Mouse (Mus musculus) heart, adult 2 months (tissue): Measurements from ENCODE around the gene Tmem255b. TPM values are rescaled to one million over a fixed set of nuclear protein-coding genes. Genes with fewer than 3 reads are reported as not detected.

Experiments
- DNase-seq, 2 experiments: peaks; one replicate each; pipeline ENCODE4 v3.0.0; 2021
- H3K27ac ChIP-seq: fragments of 200-600 bp; 2 replicates; pipeline ENCODE4 v1.8.1; 2022
- H3K27me3 ChIP-seq: fragments of 200-500 bp; 2 replicates; pipeline ENCODE4 v1.6.1; 2012; ENCODE audit warnings: mild to moderate bottlenecking, low read length, inconsistent platforms, mixed read lengths; ENCODE audit not compliant: control insufficient read depth, insufficient read depth
- H3K36me3 ChIP-seq: fragments of 200-500 bp; 2 replicates; pipeline ENCODE4 v1.6.1; 2012; ENCODE audit warnings: low read length, inconsistent platforms; ENCODE audit not compliant: control insufficient read depth, insufficient read depth
- H3K4me1 ChIP-seq: fragments of 200-500 bp; 2 replicates; pipeline ENCODE4 v1.6.1; 2011; ENCODE audit warnings: low read length; ENCODE audit not compliant: control insufficient read depth, insufficient read depth
- H3K4me3 ChIP-seq: fragments of 200-600 bp; 2 replicates; pipeline ENCODE4 v1.8.1; 2022
- H3K79me2 ChIP-seq: fragments of 200-500 bp; replicated peaks from 2 replicates; pipeline ENCODE4 v1.6.1; 2012; ENCODE audit warnings: mild to moderate bottlenecking, inconsistent platforms, low read length, moderate library complexity, mixed read lengths; ENCODE audit not compliant: control insufficient read depth, insufficient read depth
- H3K9ac ChIP-seq: fragments of 200-500 bp; 2 replicates; pipeline ENCODE4 v1.6.1; 2012; ENCODE audit warnings: low read depth, mild to moderate bottlenecking, control low read depth, inconsistent platforms, low read length, mixed read lengths
- CTCF ChIP-seq: fragments of 200-600 bp; IDR thresholded peaks from 2 replicates; pipeline ENCODE4 v1.8.1; 2022; ENCODE audit warnings: antibody characterized with exemption, mild to moderate bottlenecking, moderate library complexity
- EP300 ChIP-seq: fragments of 200-500 bp; IDR thresholded peaks from 2 replicates; pipeline ENCODE4 v1.6.1; 2011; ENCODE audit warnings: low read depth, low read length, control low read depth; ENCODE audit not compliant: insufficient read depth
- POLR2A ChIP-seq: fragments of 200-500 bp; IDR thresholded peaks from 2 replicates; pipeline ENCODE4 v1.6.1; 2011; ENCODE audit warnings: mild to moderate bottlenecking, low read depth, low read length, control low read depth; ENCODE audit not compliant: insufficient read depth
- WGBS: fragments of 180-500 bp; shearing (Covaris S2); methylation state at CpG from one replicate; pipeline ENCODE4 v1.1.7; 2018; 5-methylcytosine and 5-hydroxymethylcytosine counted together
- intact Hi-C: fragments of 180-260 bp; cut with DNase I; formaldehyde crosslinking; loops from one replicate; pipeline ENCODE4 v1.15.1; 2025
- polyA plus RNA-seq: library from polyadenylated mRNA; depleted of rRNA; stranded (reverse); fragments of >200 nt; gene quantifications from 2 replicates; pipeline ENCODE4 v1.2.3, GENCODE M21; 2012; rRNA removed
- total RNA-seq, 2 experiments: library from RNA; stranded (reverse); gene quantifications; 2 replicates each; pipeline ENCODE4 v1.2.3; 2021

Gene Tmem255b
- total and polyA plus RNA-seq, 3 experiments: 4.8 to 10.2 (median 8.0) TPM

DNA sequence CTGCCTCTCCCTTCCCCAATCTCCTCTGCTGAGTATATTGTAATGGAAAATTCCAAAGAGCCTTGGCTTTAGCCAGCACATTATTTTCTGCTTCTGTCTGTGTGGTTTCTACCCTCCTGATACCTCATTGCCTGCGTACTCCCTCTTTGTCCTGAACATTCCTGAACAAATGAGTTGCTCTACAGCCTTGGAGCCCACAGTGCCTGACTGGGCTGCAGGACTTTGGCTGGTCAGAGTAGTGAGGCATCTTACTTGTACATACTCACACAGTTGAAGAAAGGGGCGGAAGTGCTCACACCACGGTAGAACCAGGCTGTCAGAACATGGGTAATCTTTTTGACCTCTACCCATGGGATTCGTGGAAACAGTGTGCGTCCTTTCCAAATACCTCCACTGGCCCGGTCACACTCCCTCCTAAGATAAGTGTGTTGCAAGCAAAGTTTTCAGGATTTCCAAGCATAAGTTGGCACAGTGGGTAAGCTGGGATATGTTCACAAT is 82.3 kb downstream of the Tmem255b start:
- no peak overlapping the region for H3K27ac ChIP-seq
- peaks cover 9% of the 10 kb centered on the region for H3K4me1 ChIP-seq
- 49% methylated on average over 6 of the region's 6 CpGs for WGBS
- no peaks in the 10 kb centered on the region for H3K36me3 ChIP-seq
- H3K27me3 ChIP-seq: no peaks in the 10 kb centered on the region
- intact Hi-C loops: no loop called here
- no peak overlapping the region for H3K4me3 ChIP-seq
- no peak for TF ChIP-seq CTCF
- TF ChIP-seq POLR2A: no peak
- TF ChIP-seq EP300: no peak
- no peak for DNase-seq
- no peak overlapping the region for H3K9ac ChIP-seq
- no peaks in the 10 kb centered on the region for H3K79me2 ChIP-seq

Other genes starting within 250 kb of the Tmem255b start
- 1 to 10 TPM; 3.9 to 5.1 TPM for gene Grtp1, start 234.6 kb upstream of the Tmem255b start, total RNA-seq
- 3.8 and 5.6 TPM in 2 replicates for gene Grtp1, start 234.6 kb upstream of the Tmem255b start, polyA plus RNA-seq
- gene Adprhl1, start 181.0 kb upstream of the Tmem255b start, total RNA-seq: 100 to 1,000 TPM; 587 to 599 TPM
- 371 and 464 TPM in 2 replicates for gene Adprhl1, start 181.0 kb upstream of the Tmem255b start, polyA plus RNA-seq
- gene Dcun1d2, start 147.1 kb upstream of the Tmem255b start, total RNA-seq: 10 to 100 TPM; 63.1 to 64.6 TPM
- 52.1 and 74.2 TPM in 2 replicates for gene Dcun1d2, start 147.1 kb upstream of the Tmem255b start, polyA plus RNA-seq
- 10 to 100 TPM; 24.4 to 29.4 TPM for gene Tmco3, start 147.0 kb upstream of the Tmem255b start, total RNA-seq
- 29.1 and 30.0 TPM in 2 replicates for gene Tmco3, start 147.0 kb upstream of the Tmem255b start, polyA plus RNA-seq
- gene Tfdp1, start 96.4 kb upstream of the Tmem255b start, total RNA-seq: 10 to 100 TPM; 35.1 to 41.7 TPM
- gene Tfdp1, start 96.4 kb upstream of the Tmem255b start, polyA plus RNA-seq: 19.3 and 40.8 TPM in 2 replicates
- not detected for gene Atp4b, start 38.4 kb upstream of the Tmem255b start, total RNA-seq
- 0.23 and 0.33 TPM in 2 replicates for gene Atp4b, start 38.4 kb upstream of the Tmem255b start, polyA plus RNA-seq
- gene Grk1, start 30.1 kb upstream of the Tmem255b start, total RNA-seq: under 1 TPM; 0.05 TPM
- not detected in 2 replicates for gene Grk1, start 30.1 kb upstream of the Tmem255b start, polyA plus RNA-seq
- gene Gas6, start 59.3 kb downstream of the Tmem255b start, total RNA-seq: 100 to 1,000 TPM; 114 to 129 TPM
- 133 and 153 TPM in 2 replicates for gene Gas6, start 59.3 kb downstream of the Tmem255b start, polyA plus RNA-seq
- gene 1700029H14Rik, start 127.3 kb downstream of the Tmem255b start, total RNA-seq: not detected
- gene 1700029H14Rik, start 127.3 kb downstream of the Tmem255b start, polyA plus RNA-seq: 0.32 and 0.45 TPM in 2 replicates
- 10 to 100 TPM; 14.6 to 16.9 TPM for gene Rasa3, start 242.4 kb downstream of the Tmem255b start, total RNA-seq
- gene Rasa3, start 242.4 kb downstream of the Tmem255b start, polyA plus RNA-seq: 16.5 and 16.8 TPM in 2 replicates